Mouse (Mus musculus) thymus, postnatal 0 days (tissue): ENCODE measurements around the gene Scgb2b15. TPM values are rescaled to one million over a fixed set of nuclear protein-coding genes. Genes with fewer than 3 reads are reported as not detected.
"Not testable (repeated sequence)": the region's sequence is repeated elsewhere in the genome, so short reads cannot be mapped to it uniquely, and the experiment has no call there.

ENCODE experiments used
- DNase-seq: peaks from one replicate; pipeline ENCODE4 v3.0.0-alpha.2; 2015; ENCODE audit warnings: low spot score
- polyA plus RNA-seq: library from polyadenylated mRNA; unstranded; fragments of >200 nt; fragmentation: Nextera tagmentation; extraction: Ambion mirVana; gene quantifications from 2 replicates; pipeline ENCODE4 v1.2.1, GENCODE M21; 2015

The Scgb2b15 gene
- polyA plus RNA-seq: not detected in 2 replicates

DNA sequence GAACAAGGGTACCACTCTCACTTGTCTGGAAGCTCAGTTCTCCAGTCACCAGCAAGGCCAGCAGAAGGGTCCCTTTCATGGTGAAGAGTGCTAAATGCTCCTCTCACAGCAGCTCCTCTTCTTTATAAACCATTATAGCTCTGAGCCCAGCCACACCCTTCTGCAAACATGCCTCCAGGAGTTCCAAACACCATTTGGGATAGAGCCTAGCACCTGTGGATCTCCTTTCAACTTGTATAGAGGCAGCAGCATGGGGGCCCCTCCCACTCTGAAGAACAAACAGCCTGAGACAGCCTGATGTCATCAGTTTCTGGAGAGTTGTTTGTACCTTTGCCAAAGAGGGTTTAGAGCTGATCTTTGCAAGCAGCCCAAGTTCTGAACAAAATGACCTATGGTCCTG lies at the start of gene Scgb2b15:
Gene Scgb2b15, minus strand, starts transcription at position 101 of the 400 bp plus-strand sequence.
- not testable (repeated sequence) for DNase-seq

DNA sequence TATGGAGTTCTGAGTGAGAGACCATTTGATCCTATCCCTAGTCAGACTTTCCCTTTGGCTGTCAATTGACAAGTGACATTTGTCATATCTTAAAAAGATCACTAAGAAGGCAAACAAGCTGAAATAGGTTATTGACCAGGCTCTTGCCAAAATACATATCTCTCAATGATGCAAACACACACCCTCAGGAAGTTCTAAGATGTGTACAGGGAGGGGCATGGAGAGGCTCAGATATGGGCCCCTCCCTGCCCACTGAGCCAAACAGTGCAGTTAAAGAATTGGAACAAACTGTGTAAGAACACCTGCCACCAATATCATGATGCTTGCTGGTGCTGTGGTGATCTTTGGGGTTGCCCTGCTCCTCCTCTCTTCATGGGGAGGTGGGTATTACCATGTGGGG lies 6.8 kb upstream of the Scgb2b15 start, which contains the start of gene Scgb1b15:
Gene Scgb1b15, plus strand, starts transcription at position 301 of the 400 bp plus-strand sequence.
- DNase-seq: not testable (repeated sequence)

Other genes with a start within 250 kb of the Scgb2b15 start
- gene Scgb1b15, start 6.9 kb upstream of the Scgb2b15 start, polyA plus RNA-seq: not detected in 2 replicates
- 0.39 TPM in 1 of 2 replicates, not detected in the other for gene Scgb2b17, start 226.9 kb upstream of the Scgb2b15 start, polyA plus RNA-seq
- gene Scgb1b17, start 233.8 kb upstream of the Scgb2b15 start, polyA plus RNA-seq: not detected in 2 replicates